Mouse (Mus musculus): ENCODE results near the gene Npm1. TPM values are rescaled to one million over a fixed set of nuclear protein-coding genes. Genes with fewer than 3 reads are reported as not detected.
A peak's percentile ranks its signal among the peaks of the same experiment; 100 is the strongest.

Npm1 gene
- total RNA-seq, 2 experiments from 2014 or later: 139 to 148 TPM

DNA sequence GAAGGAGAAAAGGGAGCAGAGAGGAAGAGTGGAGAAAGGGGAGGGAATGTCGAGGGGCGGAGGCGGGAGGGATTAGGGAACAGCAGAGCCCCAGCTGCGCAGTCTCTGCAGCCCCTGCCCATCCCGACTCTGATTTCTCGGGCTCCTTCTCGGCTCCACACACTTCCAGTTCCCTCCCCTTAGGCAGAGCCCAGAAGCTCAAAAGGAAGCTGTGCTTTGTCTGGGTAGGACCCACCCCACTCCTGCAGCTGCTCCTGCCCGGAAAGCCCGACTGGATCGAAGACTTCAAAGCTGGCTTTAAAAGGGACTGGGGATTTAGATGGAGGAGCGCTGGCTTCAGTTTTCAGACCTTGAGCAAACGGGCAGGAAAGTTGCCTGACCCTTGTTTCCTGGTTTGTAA lies 30.7 kb upstream of the Npm1 start:
- intact Hi-C loops (cut with DNase I): no loop called here
- DNase-seq (ENCODE audit: low spot score in 2 of 2): no peak

DNA sequence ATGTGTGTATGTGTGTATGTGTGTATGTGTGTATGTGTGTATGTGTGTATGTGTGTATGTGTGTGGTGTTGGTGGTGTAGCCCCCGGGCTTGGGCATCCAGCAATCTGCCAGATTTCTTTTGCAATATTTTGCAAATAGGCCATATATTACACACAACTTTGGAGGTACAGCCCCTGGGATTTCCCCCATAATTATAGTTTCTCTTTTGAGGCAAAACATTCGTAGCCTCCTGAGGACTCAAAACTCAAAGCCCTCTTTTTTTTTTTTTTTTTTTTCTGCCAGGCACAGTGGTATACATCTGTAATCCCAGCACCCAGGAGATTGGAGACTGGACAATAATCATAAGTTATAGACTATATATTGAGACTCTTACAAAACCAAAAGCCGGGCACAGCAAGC lies 18.8 kb upstream of the Npm1 start:
- DNase-seq (ENCODE audit: low spot score in 2 of 2): no peak
- intact Hi-C loops (cut with DNase I): no loop called here

DNA sequence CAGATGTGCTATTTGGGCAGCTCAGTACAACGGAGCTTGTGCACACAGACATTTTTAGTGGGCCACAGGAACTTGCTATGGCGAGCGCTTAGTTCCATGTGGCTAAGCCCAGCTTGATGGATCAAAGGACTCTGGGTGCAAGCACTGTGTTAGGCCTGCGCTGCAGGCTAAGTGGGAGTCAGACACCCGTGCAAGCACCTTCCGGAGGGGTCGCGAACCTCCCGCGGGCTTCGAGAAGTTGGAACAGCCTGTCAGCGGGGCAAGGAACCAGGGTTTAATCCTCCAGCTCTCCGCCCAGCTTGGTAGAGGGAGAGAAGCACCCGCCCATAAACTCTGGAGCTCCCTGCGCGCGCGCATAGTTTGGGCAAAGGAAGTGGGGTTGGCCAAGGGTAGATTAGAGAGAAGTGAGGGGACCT lies 17.7 kb upstream of the Npm1 start:
- DNase-seq (ENCODE audit: low spot score in 2 of 2): no peak
- intact Hi-C loops (cut with DNase I): no loop called here

DNA sequence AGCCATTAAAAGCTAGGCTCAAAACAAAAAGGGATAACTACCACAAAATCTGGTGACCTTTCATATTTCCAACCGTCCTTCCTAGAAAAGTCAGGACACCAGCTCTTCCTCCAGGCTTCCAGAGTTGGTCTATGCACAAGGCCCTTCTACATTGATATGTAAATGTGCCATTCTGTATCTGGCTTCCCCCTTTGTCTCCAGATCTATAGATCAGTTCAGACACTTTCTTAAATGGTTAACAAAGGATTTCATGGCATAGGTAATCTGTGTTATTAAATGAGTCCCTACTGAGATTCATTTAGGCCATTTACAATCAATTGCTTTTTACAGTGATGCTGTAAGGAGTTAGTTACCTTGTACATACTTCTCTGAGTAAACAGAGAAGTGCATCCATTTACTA lies 16.8 kb upstream of the Npm1 start:
- intact Hi-C loops (cut with DNase I): loop anchor here (5.0 to 10.0 kb wide), 4 partner anchors 117 to 735 kb away; no protein-coding TSS in a partner anchor
- DNase-seq (ENCODE audit: low spot score in 2 of 2): no peak

DNA sequence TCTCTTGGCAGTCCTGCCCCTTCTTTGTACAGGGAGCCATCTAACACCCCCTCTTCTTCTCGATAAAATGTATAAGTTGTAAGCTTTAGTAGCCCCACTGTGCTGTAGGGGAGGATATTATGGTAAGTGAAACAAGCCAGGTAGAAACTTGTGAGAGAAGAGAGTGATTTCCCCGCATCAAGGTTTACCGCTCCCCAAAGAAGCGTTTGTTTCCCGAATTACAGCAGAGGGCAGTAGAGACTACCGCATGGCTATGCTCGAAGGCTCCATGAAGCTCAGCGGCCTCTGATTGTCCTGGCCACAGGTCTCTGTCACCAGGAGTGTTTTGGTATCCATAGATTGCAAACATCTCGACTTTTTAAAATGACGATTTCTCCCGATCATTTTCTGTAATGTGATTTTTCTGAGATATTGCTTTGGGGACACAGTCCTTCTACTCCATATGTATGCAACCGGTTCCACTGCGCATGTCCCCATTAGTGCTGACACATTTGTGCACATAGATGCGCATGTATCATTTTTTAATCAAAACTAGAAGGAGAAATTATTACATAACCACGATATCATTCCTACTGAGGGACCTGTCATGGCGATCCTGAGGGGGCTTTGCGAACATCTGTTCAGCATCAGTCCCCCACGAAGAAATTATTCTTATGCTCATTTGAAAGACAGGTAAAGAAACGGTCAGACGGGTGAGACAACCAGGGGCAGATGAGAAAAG lies 13.7 kb upstream of the Npm1 start:
- intact Hi-C loops (cut with DNase I): loop anchor here (2.0 to 10.0 kb wide), 5 partner anchors 121 to 738 kb away; no protein-coding TSS in a partner anchor

DNA sequence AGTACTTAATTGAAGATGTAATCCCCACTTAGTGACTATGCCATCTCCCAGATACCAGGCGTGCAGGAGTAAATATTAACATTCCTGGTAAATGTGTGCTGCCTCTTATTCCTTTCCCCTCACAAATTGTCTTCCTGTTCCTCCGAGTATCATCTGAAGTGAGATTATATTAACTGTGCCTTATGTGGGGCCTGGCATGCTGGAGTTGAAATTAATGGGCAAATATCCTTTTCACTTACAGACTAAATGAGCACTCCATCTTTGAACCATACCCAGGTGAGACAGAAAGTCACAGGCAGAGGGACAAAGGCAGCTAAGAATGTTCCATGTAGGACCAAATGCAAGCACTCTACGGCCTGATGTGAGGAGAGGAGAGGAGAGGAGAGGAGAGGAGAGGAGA lies 12.8 kb upstream of the Npm1 start:
- intact Hi-C loops (cut with DNase I): loop anchor here (2.0 to 10.0 kb wide), 5 partner anchors 122 to 739 kb away; no protein-coding TSS in a partner anchor
- no peak for DNase-seq (ENCODE audit: low spot score in 2 of 2)

More for the DNA sequence above, 13.7 kb upstream of the Npm1 start:
- DNase-seq (ENCODE audit: low spot score in 2 of 2): no peak

DNA sequence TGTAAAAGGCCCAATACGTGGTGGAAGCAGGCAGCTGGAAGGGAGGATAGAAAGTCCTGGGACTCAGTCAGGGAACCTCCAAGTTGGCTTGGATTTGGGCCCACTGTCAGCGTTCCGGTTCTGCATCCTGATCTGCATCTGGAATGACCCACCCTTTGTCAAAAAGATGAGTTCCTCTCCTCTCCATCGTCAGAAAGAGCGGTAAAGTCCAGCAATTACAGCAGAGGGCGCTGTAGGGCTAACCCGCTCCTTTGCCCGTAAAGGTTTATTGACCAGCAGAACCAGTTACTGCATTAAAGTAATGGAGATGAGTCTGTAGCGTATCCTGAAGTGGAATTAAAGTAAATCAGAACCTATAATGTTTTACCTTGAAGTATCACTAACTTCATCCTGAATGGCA lies 7.5 kb upstream of the Npm1 start:
- intact Hi-C loops (cut with DNase I): loop anchor here (10.0 kb wide), 1 partner anchor 744 kb away; no protein-coding TSS in a partner anchor
- DNase-seq (ENCODE audit: low spot score in 2 of 2): peak in 1 of 2 experiments; percentile 35

DNA sequence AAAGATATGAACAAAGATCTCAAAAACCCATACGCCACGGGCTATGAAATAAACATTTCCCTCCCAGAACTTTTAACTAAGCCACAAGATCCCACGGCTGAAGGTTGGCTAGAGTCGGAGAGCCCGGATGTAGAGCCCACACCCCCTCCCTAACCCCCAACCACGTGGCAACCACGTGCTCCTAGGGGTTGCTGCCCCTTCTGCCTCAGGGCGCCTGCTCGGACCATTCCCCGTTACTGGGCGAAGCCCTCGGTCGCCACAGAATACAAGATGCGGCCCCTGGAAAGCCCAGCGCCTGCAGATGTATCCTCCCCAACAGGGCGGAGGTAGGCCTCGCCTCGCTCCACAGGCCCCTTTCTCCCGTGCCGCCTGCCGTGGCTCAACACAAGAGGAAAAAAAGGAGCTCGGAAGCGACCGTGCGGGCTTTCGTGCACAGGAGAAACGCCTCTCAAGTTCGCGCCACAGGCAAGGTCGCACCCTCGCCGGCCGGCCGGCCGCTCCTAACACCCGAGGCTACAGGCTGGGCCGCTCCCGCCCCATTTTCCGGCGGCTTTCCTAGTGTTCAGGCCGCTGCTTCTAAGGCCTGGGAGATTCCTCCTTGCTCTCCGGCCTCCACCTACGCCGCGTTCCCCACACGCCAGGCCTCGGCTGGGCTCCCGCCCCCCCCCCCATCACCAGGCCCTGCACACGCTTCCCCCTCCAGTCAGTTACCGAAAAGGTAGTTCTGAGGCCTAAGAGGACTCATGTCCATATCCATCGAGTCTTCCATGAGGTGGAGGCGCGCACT lies 602 bp downstream of the Npm1 start:
- intact Hi-C loops (cut with DNase I): loop anchor here (2.0 kb wide), 1 partner anchor 34 kb away; no protein-coding TSS in a partner anchor
- peak; percentile 57 to 63 for DNase-seq (ENCODE audit: low spot score in 2 of 2)

DNA sequence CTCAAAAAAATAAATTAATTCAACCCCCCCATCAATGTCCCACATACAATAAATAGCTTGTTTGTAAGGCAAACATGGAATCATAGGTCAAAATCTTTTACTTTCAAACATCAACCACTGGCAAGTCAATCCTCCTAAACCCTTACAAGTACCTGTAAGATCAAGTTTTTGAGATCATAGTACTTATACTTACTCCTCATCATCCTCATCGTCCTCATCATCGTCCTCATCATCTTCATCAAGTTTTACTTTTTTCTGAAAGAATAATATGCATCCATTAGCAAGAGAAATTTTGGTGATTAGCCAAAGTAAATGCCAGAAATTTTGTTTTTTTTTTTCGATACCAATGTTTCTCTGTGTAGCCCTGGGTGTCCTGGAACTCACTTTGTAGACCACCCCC lies 3.3 kb downstream of the Npm1 start:
- DNase-seq (ENCODE audit: low spot score in 2 of 2): no peak
- intact Hi-C loops (cut with DNase I): no loop called here

DNA sequence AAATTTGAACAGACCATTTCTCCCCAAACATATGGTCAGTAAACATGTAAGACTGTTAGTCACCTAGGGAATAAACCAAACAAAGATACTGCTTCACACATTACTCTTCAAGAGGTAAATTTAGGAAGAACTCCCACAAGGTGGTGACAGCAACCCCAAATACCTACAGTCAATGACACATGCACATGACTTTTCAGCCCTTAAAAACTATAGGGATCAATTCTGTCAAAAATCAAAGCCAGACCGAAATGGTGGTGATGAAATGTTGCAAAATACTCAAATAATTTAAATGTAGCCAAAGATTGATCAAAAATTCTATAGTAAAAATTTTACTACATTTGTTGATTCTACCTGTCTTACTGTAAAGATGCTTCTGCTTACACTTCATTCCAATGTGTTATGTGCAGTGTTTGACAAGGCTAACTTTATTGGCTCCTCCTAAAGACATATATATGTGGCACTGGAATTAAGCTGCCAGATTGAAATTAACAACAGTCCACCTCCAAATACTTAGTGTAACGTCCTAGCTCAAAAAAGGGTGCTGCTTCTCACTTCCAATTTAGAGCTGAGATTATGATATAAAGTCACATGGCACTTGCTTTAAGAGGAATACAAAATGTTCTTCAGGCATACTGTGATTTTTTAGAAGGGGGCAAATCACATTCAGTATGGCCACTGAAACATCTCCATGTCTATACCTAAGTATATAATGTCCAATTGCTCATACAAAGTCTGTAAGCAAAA lies 5.4 kb downstream of the Npm1 start:
- DNase-seq (ENCODE audit: low spot score in 2 of 2): no peak
- intact Hi-C loops (cut with DNase I): no loop called here

DNA sequence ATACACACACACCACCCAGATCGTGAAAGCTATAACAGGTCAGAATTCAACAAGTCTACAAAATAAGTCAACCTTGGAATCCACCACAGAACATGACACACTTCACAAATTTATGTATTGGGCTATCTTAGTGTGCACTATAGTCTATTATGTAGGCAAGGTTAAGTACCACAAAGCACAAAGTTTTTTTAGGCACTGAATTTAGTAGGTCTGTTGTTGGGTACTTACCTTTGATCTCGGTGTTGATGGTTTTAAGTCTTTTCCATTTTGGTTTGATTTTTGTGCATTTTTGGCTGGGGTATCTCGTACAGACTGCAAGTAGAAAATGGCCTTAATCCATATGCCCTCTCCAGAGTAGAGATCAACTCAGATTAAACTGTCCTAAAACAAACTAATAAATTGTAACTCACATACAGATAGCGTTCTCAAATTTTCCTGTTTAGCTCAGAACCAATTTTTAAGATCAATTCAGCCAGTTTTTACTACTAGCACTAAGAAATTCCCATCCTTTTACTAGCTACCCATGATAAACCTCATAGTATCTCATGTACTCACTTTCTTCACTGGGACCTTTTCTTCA lies 6.5 kb downstream of the Npm1 start:
- intact Hi-C loops (cut with DNase I): no loop called here

DNA sequence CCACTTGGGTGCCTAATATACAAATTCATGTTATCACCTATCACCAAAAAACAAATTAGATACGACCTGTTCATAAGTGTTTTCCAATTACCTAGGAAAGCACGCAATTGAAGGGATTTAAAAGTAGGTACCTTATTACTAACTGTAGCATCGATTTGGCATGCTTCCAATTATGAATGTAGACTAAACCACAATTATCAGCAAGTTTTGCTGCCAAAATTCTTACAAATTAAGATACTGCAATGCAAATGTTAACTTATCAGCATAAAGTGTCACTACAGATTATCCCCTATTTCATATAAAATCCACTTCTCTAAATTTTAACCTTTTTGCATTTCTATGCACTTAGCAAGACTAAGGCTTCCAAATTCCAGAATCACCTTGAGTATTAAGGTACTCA lies 8.5 kb downstream of the Npm1 start:
- intact Hi-C loops (cut with DNase I): no loop called here
- no peak for DNase-seq (ENCODE audit: low spot score in 2 of 2)

More for the DNA sequence above, 6.5 kb downstream of the Npm1 start:
- no peak for DNase-seq (ENCODE audit: low spot score in 2 of 2)

DNA sequence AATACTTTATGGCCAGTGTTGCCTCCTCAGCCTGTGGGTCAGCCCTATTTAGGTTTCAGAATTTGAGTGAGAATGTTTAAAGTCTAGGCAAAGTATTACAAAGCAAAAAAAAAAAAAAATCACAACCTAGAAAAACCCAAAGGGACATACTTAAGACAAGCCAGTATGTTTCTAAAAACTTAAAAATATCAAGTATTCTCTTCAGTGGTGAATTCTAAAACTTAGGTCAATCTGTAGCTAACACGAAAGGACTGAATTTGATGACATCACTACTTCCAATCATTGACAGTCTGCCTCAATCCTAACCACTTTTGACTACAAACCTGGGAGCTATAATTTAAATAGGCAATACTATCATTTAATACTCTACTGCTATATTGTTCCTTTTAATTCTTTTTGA lies 10.0 kb downstream of the Npm1 start:
- intact Hi-C loops (cut with DNase I): no loop called here
- DNase-seq (ENCODE audit: low spot score in 2 of 2): no peak

DNA sequence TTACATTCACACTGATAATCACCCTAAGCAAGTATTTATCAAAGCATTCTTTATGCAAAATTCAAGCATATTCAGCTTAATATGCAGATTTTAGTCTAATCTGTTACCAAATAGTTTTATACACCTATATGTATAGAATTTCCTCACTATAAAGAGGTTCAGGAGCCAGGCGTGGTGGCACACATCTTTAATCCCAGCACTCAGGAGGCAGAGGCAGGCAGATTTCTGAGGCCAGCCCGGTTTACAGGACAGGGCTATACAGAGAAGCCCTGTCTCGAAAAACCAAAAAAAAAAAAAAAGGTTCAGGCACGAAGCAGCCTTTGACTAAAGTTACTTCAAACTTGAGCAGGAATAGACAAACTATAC lies 11.2 kb downstream of the Npm1 start:
- no peak for DNase-seq (ENCODE audit: low spot score in 2 of 2)
- intact Hi-C loops (cut with DNase I): no loop called here

DNA sequence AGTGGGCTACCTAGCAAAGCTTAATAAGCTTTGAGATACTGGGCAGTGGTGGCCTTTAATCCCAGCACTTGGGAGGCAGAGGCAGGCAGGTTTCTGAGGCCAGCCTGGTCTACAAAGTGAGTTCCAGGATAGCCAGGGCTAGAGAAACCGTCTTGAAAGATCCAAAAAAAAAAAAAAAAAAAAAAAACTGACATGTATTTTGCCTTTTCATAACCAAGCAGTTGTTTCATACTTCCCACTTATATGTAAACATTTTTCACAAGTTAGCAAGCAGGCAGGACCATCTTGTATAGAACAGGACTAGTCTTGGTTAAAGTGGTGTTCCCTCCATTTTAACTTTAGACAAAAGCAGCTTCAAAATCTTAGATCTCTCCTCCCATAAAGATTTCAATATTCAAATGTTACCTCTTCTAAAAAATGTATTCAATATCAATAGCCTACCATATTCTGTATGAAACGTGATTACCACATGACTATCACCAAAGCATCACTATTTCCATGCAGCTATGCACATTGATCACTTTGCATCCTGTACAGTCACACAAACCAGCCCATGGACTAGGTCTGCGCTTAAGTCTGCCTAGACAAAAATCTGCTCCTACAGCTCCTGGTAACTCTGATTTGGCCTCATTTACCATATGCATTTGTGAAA lies 11.8 kb downstream of the Npm1 start:
- no peak for DNase-seq (ENCODE audit: low spot score in 2 of 2)
- intact Hi-C loops (cut with DNase I): no loop called here

DNA sequence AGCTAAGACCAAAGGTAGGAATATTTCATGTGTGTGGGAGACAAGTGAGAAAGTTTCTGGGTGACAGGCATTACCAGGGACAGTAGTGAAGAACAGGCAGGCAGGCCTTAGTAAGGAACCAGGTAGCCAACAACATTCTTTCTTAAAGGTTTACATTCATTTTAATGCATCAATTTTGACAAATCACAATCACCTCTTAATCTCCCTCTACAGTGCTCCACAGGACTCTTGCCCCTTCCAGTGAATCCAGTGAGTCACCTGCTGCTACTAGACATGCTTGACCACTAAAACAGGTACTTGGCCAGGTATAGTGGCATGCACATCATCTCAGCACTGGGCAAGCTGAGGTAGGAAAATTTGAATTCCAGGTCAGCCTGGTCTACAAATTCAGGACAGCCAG lies 12.6 kb downstream of the Npm1 start:
- intact Hi-C loops (cut with DNase I): no loop called here
- DNase-seq (ENCODE audit: low spot score in 2 of 2): no peak

DNA sequence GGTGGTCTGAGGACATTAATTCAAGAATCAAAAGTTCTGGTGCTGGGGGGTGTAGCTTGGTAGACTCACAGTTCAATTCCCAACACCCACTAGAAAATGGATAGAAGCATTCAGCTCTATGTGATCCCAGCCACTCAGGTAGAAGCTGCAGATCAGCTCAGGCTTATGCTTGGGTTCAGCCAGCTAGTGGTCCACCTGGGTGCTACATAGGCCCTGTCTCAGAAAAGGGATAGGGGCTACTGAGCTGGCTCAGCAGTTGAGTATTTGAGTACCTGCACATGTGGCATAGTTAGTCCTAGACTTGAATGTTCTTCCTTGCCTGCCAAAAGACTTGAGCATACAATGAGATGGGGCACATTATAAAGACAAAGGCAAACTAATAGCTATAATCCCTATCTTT lies 13.6 kb downstream of the Npm1 start:
- no peak for DNase-seq (ENCODE audit: low spot score in 2 of 2)
- intact Hi-C loops (cut with DNase I): loop anchor here (5.0 to 10.0 kb wide), 5 partner anchors 122 to 965 kb away; partner anchors contain the start of gene Fbxw11

DNA sequence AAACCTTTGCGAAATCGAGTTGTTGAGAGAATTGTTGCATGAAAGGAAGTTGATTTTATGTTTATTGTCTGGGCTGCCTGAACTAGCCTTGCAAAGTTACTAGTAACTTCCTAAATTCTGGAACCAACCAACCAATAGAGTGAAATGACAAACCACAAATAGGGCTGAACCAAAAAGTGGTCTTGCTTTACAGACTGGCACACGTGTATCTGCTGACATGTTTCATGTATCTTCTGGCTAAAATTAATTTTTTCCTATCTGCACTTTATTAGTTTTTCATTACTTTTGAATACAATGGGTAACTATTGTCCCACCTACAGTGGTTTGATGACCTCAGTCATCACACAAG lies 13.9 kb downstream of the Npm1 start:
- no peak for DNase-seq (ENCODE audit: low spot score in 2 of 2)
- intact Hi-C loops (cut with DNase I): loop anchor here (5.0 to 10.0 kb wide), 5 partner anchors 122 to 964 kb away; partner anchors contain the start of gene Fbxw11

All from left cerebral cortex, postnatal 36 days (tissue).